Mouse (Mus musculus) retina, postnatal 7 days (tissue): ENCODE data around the gene Dock9.

Experiments
- DNase-seq: peaks from one replicate; pipeline ENCODE4 v3.0.0-alpha.2; 2012; ENCODE audit warnings: low read depth, low spot score

Gene Dock9

DNA sequence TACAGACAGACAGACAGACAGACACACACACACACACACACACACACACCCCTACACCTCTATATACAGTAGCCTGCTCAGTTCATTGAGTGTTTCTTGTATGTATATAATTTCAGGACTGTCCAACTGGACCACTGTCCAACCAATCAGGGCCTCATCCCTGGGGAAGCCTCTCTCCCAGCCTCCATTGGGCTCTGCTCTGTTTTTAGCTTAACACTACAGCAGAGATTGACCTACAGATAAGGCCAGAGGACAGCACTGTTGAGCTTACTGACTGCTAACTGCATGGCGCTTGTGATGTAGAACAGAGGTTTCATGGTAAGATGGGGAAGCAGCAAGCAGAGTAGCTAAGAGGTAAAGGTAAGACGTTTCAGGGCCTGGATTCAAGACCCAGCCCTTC is 5.7 kb downstream of the Dock9 start:
- DNase-seq, result no peak

- DNase-seq, result no peak
These were observed 6.5 kb downstream of the Dock9 start for GRCm38 (mm10) chr14:121791112-121791511.

GRCm38 (mm10) chr14:121789273-121789672 is 8.4 kb downstream of the Dock9 start:
- DNase-seq, result no peak

- DNase-seq, result no peak
These were observed 9.2 kb downstream of the Dock9 start for GRCm38 (mm10) chr14:121788451-121788850.

DNA sequence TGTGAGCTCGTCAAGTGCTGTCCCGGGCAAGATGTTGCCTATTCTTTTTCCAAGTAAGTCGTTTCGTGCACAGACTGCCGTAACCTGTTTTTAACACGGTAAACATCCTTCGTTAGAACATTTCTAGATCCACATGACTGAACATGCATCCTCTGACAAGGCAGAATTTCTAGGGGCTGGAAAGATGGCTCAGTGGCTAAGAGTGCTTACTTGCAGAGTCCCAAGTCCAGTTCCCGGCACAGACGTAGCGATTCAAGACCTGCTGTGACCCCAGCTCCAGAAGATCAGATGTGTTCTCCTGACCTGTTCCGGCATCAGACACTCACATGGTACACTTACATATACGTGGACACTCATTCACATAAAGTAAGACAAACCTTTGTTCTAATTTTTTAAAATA is 10.2 kb downstream of the Dock9 start:
- DNase-seq, result no peak

DNA sequence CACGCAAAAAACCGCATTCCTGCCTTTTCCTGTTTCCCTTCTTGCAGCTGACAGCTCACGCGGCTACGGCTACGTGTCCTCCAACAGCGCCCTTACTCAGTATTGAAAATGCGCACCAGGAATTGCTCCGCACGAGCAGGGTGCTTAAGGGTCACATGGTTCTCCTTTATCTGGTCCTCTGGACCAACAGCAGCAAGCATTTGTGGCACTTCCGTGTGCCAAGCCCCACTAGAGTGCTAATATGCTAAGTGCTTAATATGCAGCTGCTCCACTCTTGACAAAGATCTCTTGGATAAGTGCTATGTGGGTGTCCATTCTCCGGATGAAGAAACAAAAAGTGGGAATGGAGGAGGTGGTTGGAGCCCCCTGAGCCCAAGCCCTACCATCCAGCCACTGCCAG is 10.7 kb downstream of the Dock9 start:
- DNase-seq, result no peak

GRCm38 (mm10) chr14:121785394-121785793 is 12.2 kb downstream of the Dock9 start:
- DNase-seq, result no peak

- no peak for DNase-seq
These were observed 16.6 kb downstream of the Dock9 start for GRCm38 (mm10) chr14:121780942-121781531.

- DNase-seq, result no peak
These were observed 17.3 kb downstream of the Dock9 start for GRCm38 (mm10) chr14:121780144-121780913.

- DNase-seq, result no peak
These were observed 18.0 kb downstream of the Dock9 start for GRCm38 (mm10) chr14:121779620-121780019.

GRCm38 (mm10) chr14:121777279-121777831 is 20.3 kb downstream of the Dock9 start:
- DNase-seq, result no peak

DNA sequence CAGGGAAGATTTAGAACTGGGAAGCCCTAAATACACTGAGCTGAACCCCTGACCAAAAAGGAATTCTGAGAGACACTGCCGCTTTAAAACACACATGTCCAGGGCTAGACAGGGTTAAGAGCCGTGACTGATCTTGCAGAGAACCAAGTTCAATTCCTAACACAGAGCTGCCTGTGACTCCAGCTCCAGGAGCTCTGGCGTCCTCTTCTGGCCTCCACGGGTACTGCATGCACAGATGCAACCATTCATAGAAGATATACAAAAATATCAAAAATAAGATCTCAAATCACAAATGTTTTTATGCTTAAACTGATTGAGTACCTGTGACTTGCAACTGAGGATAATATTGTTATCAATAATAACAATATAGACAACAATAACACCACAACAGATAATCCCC is 20.9 kb downstream of the Dock9 start:
- DNase-seq, result no peak

- no peak for DNase-seq
These were observed 35.6 kb downstream of the Dock9 start for GRCm38 (mm10) chr14:121762021-121762452.

DNA sequence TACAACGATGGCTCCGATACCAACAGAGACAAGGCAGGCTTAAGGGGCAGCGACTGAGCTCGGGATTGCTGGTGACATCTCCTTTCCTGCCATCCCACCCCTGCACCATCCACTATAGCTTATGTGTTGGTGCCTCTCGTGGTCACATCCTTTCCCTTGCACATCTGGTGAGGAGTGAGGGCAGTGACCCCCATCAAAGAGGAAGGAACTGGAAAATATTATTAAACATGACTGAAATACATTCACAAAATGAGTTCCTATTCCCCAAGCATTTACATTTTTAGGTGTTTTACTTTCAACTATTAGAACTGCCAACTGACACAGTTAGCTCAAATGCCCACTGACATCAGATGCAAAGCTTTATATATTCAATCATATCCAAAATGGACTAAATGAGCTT is 37.2 kb downstream of the Dock9 start:
- no peak for DNase-seq

- DNase-seq, result no peak
These were observed 43.5 kb downstream of the Dock9 start for GRCm38 (mm10) chr14:121754110-121754509.

DNA sequence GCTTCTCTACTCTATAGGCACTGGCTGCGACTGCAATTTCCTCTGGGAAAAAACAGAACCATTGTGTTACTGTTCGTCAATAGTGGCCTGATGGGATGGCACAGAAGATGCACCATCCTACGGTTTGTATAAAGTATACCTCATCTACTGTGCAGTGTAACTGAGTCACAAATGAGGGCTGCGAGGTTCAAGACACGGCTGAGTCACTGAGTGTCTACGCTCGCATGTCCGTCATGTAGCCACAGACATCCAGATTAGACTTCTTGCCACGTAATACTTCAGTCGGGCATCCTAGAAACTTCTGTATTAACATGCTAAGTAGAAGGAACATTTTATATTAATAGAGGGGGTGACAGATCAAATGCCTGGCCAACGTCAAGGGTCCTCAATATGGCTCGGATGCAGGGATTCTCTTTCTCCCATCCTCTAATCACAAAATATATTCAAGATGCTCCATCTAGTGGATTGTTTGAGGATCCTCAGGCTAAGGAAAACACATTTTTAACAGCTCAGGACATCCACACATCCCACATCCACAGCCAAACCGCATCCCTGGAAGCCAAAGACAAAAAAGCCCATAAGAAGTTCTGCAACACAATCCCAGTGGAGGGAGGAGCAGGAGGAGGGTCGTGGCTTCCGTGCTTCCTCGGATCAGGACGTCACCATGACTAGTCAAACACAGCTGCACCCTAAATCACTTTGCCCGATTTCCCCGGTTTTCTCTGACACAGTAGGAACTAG is 44.8 kb downstream of the Dock9 start:
- DNase-seq, result peak; percentile 29

GRCm38 (mm10) chr14:121749606-121750005 is 48.0 kb downstream of the Dock9 start:
- DNase-seq, result no peak

DNA sequence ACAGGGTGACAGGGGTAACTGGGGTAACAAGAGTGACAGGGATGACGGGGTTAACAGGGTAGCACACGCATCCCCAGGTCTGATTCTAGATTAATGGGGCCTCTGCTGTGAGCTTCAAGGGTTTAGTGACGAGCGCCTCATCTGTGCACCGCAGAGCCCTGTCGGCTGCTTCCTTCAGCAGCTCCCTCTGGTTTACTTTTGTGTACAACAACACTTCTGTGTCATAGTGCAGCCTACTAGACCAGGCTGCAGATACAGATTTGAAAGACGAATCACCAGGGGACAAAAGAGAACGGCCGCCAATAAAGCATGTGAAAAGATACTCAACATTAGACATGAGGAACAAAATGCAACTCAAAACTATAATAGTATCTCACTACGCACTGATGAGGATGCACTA is 48.6 kb downstream of the Dock9 start:
- no peak for DNase-seq

GRCm38 (mm10) chr14:121747360-121747759 is 50.3 kb downstream of the Dock9 start:
- no peak for DNase-seq

- no peak for DNase-seq
These were observed 53.7 kb downstream of the Dock9 start for GRCm38 (mm10) chr14:121743787-121744417.

DNA sequence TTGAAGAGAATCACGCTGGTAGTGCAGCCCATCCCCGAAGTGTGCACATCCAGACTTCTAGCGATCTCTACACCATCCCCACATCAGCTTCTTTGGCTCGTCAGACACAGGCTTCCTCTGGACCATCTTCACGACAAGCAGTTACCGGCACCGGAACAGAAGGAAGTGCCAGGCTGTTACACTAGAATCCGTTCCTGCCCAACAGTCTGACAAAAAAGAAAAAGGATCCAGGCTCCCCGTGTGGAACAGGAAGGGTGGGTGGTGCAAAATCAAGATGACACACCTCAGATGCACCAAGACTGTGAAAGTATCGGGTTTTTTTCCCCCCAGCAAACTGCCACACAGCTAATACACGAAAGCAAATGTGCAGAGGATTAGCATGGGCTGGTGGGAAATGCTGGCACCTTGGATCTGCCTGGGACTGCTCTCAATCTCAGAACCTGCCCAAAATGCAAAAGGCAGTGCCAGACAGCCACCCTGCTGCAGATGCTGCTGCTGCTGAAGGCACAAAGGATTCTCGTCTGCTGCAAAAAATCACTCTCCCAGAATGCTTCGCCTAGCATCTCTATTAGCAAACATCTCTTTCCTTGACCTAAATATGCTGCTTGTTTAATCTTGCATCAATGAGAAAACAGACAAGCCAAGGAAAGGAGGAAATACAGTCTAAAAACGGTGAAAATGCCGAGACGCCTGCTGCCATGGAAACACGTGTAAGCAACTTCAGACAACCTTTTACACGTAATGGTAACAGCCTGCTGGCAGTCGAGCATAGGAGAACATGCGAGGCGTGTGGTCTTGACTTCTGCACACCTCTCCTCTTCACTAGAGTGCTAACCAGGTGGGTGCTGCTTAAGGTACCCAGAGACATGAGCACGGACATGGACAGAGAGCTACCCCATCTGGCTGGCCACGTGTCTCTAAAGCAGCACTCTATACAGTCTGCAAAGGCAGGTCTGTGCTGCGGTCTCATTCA is 58.9 kb downstream of the Dock9 start:
- DNase-seq, result no peak
